Mouse (Mus musculus) olfactory bulb, adult 2 months (tissue): ENCODE data around the gene Carmil3.

Experiments
- CTCF ChIP-seq: fragments of 200-500 bp; IDR thresholded peaks from 2 replicates; pipeline ENCODE4 v1.5.1; 2012; ENCODE audit warnings: low read depth, mild to moderate bottlenecking, low read length, moderate library complexity; ENCODE audit not compliant: insufficient read depth
- POLR2A ChIP-seq: fragments of 200-500 bp; IDR thresholded peaks from 2 replicates; pipeline ENCODE4 v1.6.1; 2012; ENCODE audit warnings: mild to moderate bottlenecking, low read depth, low read length, moderate library complexity; ENCODE audit not compliant: insufficient read depth

DNA sequence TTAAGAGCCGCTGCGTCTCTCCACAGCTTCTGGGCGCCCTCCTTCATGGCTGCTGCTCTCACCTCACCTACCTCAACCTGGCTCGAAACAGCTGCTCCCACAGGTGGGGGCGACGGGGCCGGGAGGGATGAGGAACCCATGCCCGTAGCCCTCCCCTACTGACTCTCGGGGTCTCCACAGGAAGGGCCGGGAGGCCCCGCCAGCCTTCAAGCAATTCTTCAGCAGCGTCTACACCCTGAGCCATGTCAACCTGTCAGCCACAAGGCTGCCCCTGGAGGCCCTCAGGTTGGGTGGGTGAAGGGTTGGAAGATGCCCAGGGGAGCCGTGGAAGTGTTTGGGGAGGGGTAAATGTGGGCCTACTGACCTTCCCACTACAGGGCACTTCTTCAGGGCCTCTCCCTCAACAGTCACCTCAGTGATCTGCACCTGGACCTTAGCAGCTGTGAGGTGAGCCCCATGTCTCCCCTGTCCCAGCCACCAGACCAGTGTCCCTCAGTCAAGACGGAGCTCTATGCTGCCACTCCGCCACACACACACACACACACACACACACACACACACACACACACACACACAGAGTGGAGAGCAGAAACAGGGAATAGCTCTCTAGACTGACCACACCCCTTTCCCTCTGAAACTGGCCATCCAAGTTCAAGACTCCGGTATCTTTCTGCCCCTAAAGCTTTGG lies 6.5 kb downstream of the Carmil3 start:
- no peak for TF ChIP-seq CTCF
- no peak for TF ChIP-seq POLR2A
